Mouse (Mus musculus) cortical plate, adult 2 months (tissue): ENCODE measurements at regions not wholly inside any gene's neighbourhood (a gene's known extent, or its start where the extent isn't known, plus 50 kb on each side); places are given as distances from the start of the nearest gene placed in this dataset.

Source experiments
- CTCF ChIP-seq: fragments of 200-500 bp; IDR thresholded peaks from 2 replicates; pipeline ENCODE4 v1.5.1; 2011; ENCODE audit warnings: mild to moderate bottlenecking, control low read depth, low read length; ENCODE audit not compliant: insufficient read depth; ENCODE audit errors: extremely low read depth
- POLR2A ChIP-seq: fragments of 200-500 bp; IDR thresholded peaks from 2 replicates; pipeline ENCODE4 v1.6.1; 2011; ENCODE audit warnings: mild to moderate bottlenecking, low read length, control low read depth; ENCODE audit not compliant: insufficient read depth; ENCODE audit errors: extremely low read depth

DNA sequence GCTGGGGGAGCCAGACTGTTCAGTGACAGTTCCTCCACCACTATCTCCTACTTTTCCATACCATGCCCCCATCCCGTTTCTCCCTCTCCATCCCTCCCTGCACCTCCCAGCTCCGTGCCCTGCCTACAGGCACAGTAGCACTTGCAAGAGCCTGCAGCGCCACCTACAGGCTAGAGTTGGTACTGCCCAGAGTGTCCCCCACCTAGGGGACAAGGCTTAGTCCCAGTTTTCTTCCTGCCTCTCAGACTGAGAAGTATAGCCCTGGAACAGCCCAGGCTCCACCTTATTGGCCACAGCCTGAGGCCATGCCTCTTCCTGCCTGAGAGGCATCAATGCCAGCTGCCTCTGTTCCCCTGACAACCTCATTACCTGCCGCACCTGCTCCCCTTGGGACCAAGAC lies 351.3 kb downstream of the Ptpru start:
- TF ChIP-seq CTCF (peak; percentile 95), POLR2A (no peak)
